Mouse (Mus musculus) C2C12 (cell line): ENCODE results near the gene Ctrb1. TPM values are rescaled to one million over a fixed set of nuclear protein-coding genes. Genes with fewer than 3 reads are reported as not detected.
A peak's percentile ranks its signal among the peaks of the same experiment; 100 is the strongest.

ENCODE experiments used
- H3K27me3 ChIP-seq: one replicate; pipeline ENCODE4 v1.6.1; 2011; ENCODE audit not compliant: control insufficient read depth, insufficient read depth, insufficient read length
- H3K36me3 ChIP-seq: one replicate; pipeline ENCODE4 v1.6.1; 2011; ENCODE audit not compliant: control insufficient read depth, insufficient read depth
- H3K4me3 ChIP-seq: one replicate; pipeline ENCODE4 v1.5.1; 2011; ENCODE audit warnings: mild to moderate bottlenecking, control low read depth; ENCODE audit not compliant: poor library complexity, insufficient read depth, severe bottlenecking
- H3K79me2 ChIP-seq: one replicate; pipeline ENCODE4 v1.6.1; 2011; ENCODE audit not compliant: control insufficient read depth, insufficient read depth
- H3K79me3 ChIP-seq: one replicate; pipeline ENCODE4 v1.6.1; 2011; ENCODE audit warnings: low read depth, control low read depth
- H3ac ChIP-seq: one replicate; pipeline ENCODE3; 2011; ENCODE audit warnings: low read depth; ENCODE audit not compliant: control insufficient read depth, insufficient read length
- CEBPB ChIP-seq: IDR thresholded peaks from one replicate; pipeline ENCODE4 v1.6.1; 2011; ENCODE audit warnings: low read depth, mild to moderate bottlenecking, control low read depth, moderate library complexity
- CTCF ChIP-seq: IDR thresholded peaks from one replicate; pipeline ENCODE4 v1.5.1; 2011; ENCODE audit not compliant: control insufficient read depth, insufficient read depth, insufficient read length
- FOSL1 ChIP-seq: IDR thresholded peaks from one replicate; pipeline ENCODE4 v1.8.0; 2011; ENCODE audit warnings: mild to moderate bottlenecking, low read length; ENCODE audit not compliant: poor library complexity, insufficient read depth, severe bottlenecking
- MAX ChIP-seq: IDR thresholded peaks from one replicate; pipeline ENCODE4 v1.6.1; 2011; ENCODE audit warnings: mild to moderate bottlenecking, control low read depth
- MYOD1 ChIP-seq: IDR thresholded peaks from one replicate; pipeline ENCODE4 v1.6.1; 2011; ENCODE audit warnings: low read depth; ENCODE audit not compliant: control insufficient read depth, insufficient read length
- MYOG ChIP-seq: IDR thresholded peaks from one replicate; pipeline ENCODE4 v1.6.1; 2011; ENCODE audit not compliant: control insufficient read depth, insufficient read length; ENCODE audit errors: extremely low read depth
- USF1 ChIP-seq: IDR thresholded peaks from one replicate; pipeline ENCODE4 v1.6.1; 2011; ENCODE audit warnings: low read depth, mild to moderate bottlenecking, control low read depth, moderate library complexity
- polyA plus RNA-seq: library from polyadenylated mRNA; unstranded; fragments of >200 nt; fragmentation: generic; extraction: Trizol; gene quantifications from one replicate; pipeline ENCODE4 v1.2.1, GENCODE M21; 2012; ENCODE audit warnings: missing spikeins

Ctrb1 gene
- polyA plus RNA-seq, 1 experiment = 1.5 TPM

DNA sequence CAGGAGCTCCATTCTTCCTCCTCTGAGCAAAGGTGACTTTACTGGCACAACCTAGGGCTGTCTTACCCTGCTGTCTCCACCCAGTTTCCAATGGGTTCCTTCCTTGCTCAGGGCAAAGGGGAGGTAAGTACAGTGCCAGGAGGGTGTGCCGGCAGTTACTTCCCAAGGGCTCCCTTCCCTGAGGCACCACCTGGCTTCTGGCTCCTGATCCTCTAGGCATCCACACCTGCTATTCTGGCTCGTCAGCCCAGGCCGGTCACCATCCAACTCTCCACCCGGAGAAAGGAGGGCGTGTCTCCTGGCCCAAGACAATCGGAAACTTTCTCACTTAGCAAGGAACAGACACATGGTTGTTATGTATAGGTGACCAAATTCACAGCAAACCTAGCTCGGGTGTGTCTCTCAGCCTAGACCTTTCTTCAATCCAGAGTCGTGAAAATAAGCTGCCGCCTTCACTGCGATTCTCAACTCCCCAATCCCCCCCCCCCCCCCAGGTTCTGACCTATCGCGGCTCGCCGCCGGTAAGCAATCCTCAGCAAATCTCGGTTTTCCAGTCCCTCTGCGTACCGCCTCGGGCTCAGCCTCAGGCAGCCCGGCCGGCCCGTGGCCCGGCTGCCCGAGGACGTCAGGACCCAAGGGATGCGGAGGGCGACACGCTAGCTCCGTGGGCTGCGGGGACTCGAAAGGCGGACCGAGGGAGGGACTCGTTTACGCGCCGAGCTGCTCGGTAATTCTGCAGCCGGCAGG, 40.6 kb upstream of the Ctrb1 start:
- Histone ChIP-seq H3K36me3 (peaks cover 20% of the 10 kb centered on the region), H3K27me3 (no peaks in the 10 kb centered on the region), H3ac (peak overlapping the region; percentile 83), H3K4me3 (peak overlapping the region; percentile 73), H3K79me3 (peaks cover 93% of the 10 kb centered on the region), H3K79me2 (peaks cover 100% of the 10 kb centered on the region)
- no peak for TF ChIP-seq CEBPB
- no peak for TF ChIP-seq MAX
- no peak for TF ChIP-seq USF1
- no peak for TF ChIP-seq MYOG
- no peak for TF ChIP-seq FOSL1
- TF ChIP-seq MYOD1 = no peak

DNA sequence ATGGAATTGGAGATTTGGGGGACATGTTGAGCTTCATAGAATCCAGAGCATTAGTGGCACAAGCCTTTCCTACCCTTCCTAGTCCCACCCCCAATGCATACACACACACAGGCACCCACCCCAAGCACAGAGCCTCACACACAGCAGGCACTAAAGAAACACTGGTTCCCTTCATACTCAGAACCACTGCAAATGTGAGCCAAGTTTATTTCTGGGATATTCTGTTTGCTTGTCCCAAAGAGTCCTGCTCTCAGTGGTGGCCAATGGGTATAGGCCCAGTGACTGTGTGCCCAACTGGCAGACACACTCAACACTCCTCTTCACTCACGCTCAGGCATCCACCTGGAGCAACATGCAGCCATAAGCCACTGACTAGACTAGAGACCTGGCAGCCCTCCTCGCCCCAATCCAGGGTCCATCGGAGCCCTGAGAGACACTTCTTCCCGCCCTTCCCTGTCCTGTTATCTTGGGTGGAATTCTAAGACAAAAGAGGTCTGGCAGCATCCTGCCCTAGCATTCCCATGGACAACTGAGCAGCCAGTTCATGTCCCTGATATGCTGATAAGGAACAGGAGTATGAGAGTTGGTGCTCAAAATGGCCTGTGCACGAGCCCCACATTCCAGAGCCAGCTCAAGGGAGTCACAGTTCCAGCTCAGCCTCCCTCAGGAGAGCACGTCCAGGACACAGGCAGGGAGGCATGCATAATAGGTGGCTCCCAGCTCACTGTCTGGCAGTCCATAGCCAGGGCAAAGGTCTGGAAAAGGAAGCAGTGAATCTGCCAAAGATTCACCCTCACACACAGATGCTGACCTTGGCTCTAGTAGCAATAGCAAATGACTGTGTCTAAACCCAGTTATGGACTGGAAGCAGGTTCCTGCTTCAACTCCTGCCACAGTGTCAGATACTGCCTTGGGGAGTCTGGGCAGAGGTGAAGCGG, 38.7 kb upstream of the Ctrb1 start:
- Histone ChIP-seq H3K79me3 (peaks cover 89% of the 10 kb centered on the region), H3ac (peak overlapping the region; percentile 60), H3K27me3 (no peaks in the 10 kb centered on the region), H3K79me2 (peaks cover 100% of the 10 kb centered on the region), H3K4me3 (peak overlapping the region; percentile 19), H3K36me3 (peaks cover 28% of the 10 kb centered on the region)
- no peak for TF ChIP-seq USF1

DNA sequence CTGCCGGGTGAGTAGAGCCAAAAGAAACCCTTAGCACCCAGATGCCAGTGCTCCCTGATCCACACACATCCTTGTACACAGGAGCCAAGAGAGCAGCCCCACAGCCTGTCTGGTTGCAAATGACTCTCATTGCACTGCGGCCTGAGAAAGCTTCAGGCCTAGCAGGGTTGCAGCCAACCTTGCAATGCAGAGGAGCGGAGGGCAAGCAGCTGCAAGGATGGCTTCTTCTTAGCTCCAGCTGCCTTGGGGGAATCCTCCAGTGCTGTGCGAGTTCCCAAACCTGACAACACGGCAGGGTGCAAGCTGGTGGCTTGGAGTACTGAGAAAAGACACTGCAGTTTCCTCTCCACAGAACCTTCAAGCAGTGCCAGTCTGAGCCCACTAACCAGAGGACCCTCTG, 37.7 kb upstream of the Ctrb1 start:
- H3K36me3 ChIP-seq = peaks cover 36% of the 10 kb centered on the region
- peaks cover 100% of the 10 kb centered on the region for H3K79me2 ChIP-seq
- no peak overlapping the region for H3K4me3 ChIP-seq
- H3ac ChIP-seq = peak overlapping the region; percentile 25
- no peaks in the 10 kb centered on the region for H3K27me3 ChIP-seq
- TF ChIP-seq USF1 = no peak
- H3K79me3 ChIP-seq = peaks cover 89% of the 10 kb centered on the region

DNA sequence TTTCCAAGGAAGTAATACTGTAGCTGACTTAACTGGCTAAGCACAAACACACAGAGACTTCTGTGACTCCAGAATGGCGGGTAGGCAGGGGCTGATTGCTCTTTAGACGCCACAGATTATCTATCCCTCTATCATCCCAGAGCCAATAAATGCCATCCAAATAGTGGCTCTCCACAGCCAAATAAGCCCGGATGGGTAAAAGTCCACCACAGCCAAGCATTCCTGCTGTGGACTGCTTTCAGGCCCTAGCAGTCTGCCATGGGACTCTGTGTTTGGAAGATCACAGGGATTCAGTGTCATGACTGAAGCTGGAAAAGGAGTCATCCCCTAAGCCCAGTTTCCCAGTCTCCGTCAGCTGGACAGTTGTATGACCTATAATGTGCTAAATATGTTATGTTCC, 36.7 kb upstream of the Ctrb1 start:
- Histone ChIP-seq H3ac (peak overlapping the region; percentile 31), H3K36me3 (peaks cover 43% of the 10 kb centered on the region), H3K27me3 (no peaks in the 10 kb centered on the region), H3K4me3 (no peak overlapping the region), H3K79me3 (peaks cover 89% of the 10 kb centered on the region), H3K79me2 (peaks cover 100% of the 10 kb centered on the region)
- TF ChIP-seq MYOG (no peak), MAX (no peak), CEBPB (no peak), USF1 (no peak), MYOD1 (no peak), CTCF (no peak)

DNA sequence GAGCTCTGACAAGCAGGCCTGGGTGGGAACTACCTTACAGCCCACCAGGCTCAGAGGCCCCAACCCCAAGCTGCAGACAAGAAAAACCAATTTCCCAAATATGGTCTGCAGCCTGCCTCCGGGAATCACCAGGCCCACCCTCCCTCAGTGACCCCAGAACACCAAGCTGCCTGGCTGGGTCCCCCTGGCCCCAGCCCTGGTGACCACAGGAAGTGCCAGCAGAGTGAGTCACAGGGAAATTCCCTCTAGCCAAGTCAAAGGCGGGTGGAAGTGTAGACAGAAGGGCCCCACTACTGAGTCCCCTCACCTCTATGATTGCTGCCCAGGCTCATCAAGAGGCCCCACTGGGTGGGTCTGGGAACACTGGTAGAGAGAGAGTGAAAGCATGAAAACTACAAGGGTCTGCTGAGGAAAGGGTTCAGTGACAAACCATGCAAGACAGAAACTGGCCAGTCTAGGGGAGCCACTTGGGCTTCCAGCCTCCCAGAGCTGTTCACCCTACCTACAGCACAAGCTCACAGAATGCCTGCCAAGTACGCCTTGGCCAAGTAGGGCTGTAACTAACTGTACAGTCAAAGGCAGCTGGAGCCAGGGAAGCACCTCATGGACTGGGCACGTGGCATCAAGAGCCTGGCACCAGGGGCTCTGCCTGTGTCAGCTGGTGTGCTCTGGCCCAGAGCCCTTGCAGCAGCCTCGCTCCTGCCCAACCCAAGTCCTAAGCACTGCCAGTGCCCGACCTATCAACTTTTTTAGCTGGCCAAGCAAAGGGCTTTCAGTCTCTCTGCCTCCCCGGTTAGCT, 35.5 kb upstream of the Ctrb1 start:
- Histone ChIP-seq H3K79me3 (peaks cover 93% of the 10 kb centered on the region), H3K36me3 (peaks cover 48% of the 10 kb centered on the region), H3K4me3 (no peak overlapping the region), H3K27me3 (no peaks in the 10 kb centered on the region), H3ac (peak overlapping the region; percentile 56), H3K79me2 (peaks cover 100% of the 10 kb centered on the region)
- TF ChIP-seq USF1 (peak; percentile 90), CEBPB (no peak), MAX (peak; percentile 98), FOSL1 (peak; percentile 86), CTCF (no peak), MYOD1 (peak; percentile 55)

DNA sequence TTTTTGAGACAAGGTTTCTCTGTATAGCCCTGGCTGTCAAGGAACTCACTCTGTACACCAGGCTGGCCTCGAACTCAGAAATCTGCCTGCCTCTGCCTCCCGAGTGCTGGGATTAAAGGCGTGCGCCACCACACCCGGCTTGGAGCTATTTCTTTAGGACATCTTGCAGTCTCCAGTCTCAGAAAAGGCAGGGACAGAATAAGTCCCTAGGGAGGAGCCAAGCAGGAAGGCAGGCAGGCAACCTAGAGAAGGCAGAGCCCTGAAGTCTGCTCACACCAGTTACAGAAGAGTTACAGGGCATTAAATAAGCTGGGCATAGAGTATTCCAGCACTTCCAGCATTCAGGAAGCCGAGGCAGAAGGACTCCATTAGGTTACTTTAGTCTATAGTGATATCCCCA, 34.5 kb upstream of the Ctrb1 start:
- H3K36me3 ChIP-seq = peaks cover 56% of the 10 kb centered on the region
- no peak overlapping the region for H3K4me3 ChIP-seq
- H3K27me3 ChIP-seq = no peaks in the 10 kb centered on the region
- H3ac ChIP-seq = no peak overlapping the region
- peaks cover 100% of the 10 kb centered on the region for H3K79me2 ChIP-seq
- H3K79me3 ChIP-seq = peaks cover 92% of the 10 kb centered on the region
- TF ChIP-seq CTCF (no peak), MAX (no peak), CEBPB (no peak), FOSL1 (no peak), USF1 (no peak), MYOG (no peak), MYOD1 (no peak)
